Mouse (Mus musculus) monocyte, adult 5-6 weeks (primary cell): ENCODE results near the gene Fam19a3. TPM values are rescaled to one million over a fixed set of nuclear protein-coding genes. Genes with fewer than 3 reads are reported as not detected.
"Not testable (repeated sequence)": the region's sequence is repeated elsewhere in the genome, so short reads cannot be mapped to it uniquely, and the experiment has no call there.

ENCODE experiments used
- ATAC-seq: fragments of 153-309, 156-312 bp; replicated peaks from 2 replicates; pipeline ENCODE4 v1.8.0; 2017; ENCODE audit warnings: mild to moderate bottlenecking; ENCODE audit not compliant: low TSS enrichment, insufficient number of reproducible peaks, severe bottlenecking, poor library complexity, low FRiP score
- total RNA-seq: library from RNA; stranded (forward); fragments of 200-1000, 200-491, 200-594 nt; gene quantifications from 3 replicates; pipeline ENCODE4 v1.2.3, GENCODE M21; 2017

The Fam19a3 gene
- 0.32 to 4.9 TPM (median 1.9 TPM) in 3 replicates for total RNA-seq

DNA sequence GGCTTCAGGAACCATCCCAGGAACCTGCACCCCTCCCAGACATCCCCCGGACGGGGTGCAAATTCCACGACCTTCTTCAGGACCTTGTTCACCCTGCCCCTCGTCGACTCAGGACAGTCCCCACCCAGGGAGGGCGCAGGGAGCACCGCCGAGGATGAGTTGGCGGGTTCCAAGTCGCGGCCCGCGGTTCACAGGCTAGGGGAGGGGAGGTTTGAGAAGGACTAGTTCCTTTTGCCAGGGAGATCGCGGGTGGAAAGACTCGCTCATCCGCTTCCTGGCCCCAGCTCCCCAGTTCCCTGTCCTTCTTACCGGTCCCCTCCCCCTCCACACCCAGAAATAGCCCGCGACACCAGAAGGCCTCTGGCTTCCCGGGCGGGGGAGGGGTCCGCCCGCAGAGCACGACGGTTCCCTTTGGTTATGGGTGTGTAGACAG lies at the start of gene Fam19a3:
TSS of gene Fam19a3 (minus strand) at position 370 of the 433 bp plus-strand sequence.
- ATAC-seq: no peak

DNA sequence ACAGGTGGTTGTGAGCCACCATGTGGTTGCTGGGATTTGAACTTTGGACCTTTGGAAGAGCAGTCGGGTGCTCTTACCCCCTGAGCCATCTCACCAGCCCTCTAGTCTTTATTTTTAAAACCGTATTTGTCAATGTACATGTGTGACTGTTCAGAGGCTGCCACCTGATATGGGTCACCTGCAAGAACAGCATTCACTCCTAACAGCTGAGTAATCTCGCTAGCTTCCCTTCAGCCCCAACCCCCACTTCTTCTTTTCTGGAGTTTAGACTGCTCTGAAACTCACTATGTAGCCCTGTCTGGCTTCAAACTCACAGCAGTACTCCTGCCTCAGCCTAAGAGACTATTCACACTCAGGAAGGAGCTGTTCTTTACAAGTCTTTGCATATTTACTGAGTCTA lies 40.8 kb upstream of the Fam19a3 start:
- no peak for ATAC-seq

DNA sequence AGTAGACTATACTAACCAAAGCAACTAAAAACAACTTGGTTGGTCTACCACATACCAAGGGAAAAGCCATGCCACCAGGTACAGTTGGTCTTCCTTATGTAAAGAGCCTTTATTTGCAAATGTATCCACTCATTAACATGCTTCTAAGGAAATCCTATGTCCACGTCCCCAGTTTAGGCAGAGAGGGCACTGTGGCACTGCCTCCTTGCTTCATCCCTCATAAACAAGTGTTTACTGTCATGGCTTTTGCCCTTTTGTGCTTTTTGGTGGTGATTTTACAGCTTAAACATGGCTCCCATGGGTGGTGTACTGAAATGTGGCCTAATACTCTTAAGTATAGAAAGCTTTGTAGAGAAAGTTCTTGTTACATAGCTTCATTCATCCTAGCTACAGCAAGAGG lies 38.8 kb upstream of the Fam19a3 start:
- no peak for ATAC-seq

DNA sequence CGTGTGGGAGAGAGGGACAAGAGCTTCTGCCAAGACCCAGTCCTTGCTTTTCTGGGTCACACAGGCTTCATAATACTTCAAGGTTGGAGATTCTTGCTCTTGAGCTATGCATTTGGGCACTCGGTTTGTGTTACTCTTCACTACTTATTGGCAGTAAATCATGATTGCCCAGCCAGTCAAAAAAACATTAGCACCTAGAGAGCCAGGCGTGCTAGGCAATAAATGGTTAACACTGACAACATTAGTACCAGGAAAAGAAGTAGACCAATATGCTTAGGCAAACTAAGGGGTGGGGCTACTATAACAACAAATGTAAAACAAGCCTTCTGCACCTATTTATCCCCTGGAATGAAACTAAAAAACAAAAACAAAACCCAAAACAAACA lies 37.1 kb upstream of the Fam19a3 start:
- no peak for ATAC-seq

DNA sequence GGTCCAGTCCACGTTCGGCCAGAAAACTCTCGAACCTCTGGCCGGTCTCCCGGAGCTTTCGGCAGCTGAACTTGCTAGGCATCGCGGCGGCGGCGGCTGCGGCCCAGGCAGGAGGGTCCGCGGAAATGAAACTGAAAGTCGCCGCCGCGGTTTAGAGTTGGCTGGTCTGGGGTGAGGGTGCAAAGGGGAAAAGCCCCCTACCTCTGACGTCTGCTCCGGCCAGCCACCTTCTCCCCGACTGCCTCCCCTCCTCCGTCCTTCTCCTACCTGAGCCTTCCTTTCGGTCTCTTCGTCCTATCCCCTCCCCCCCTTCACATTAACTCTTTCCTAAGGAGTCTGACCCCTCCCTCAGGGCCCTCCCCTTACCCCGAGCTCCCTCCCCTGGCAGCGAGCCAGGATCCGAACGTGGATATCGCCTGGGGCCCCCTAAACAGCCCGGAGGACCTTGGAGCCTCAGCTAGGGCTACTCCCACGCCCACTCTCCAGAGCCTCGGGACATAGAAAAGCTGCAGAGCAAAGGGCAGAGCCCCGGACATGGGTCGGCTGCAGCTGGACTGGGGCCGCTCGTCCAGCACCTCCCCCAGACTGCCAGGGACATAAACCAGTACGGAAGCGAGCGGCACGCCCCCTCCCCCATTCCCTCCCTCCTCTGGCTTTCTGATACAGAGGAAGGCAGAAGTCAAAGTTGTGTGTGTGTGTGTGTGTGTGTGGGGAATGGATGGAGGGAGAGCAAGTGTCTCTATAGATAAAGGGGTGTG lies 36.5 kb upstream of the Fam19a3 start, which contains the start of gene Mov10:
TSS of gene Mov10 (minus strand) at position 573 of the 758 bp plus-strand sequence.
- peak; percentile 56 for ATAC-seq

DNA sequence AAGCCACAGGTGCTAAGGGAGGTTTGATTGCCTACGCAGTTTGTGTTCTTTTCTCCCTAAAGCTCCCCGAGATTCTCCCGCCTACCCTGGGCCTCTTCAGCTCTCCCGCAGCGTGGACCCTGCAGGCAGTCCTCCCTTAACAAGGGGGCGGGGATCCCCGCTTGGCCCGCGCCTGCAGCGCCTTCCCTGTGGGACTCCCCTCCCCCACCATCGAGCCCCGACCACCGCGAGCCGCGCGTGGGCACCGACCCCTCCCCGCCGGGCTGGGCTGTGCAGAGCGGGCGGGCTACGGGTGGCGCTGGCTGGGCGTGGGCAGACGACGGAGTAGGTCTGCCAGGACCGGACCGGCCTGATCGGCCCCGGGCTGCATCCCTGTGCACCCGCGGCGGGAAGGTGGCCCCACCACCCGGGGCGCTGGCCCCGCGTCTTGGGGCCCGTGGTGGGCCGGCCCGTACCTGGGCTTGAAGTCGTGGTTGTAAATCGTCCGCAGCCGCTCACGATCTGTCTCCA lies 35.9 kb upstream of the Fam19a3 start:
- ATAC-seq: no peak; the same call in 1 of the 2 replicates

DNA sequence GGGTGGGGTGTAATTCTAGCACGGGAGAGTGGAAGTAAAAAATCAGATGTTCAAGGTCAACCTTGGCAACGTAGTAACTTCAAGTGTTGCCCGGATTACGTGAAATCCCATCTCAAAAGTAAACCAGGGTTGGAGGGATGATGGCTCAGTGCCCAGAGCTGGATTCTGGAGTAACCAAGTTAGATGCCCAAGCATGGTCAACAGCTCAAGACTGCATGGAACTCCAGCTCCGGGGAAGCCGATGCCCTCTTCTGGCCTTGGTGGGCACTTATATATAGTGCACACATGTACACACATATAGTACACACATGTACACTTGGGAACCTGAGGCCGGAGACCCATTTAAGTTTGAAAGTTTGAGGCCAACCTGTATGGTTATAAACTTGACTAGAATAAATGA lies 34.5 kb upstream of the Fam19a3 start:
- ATAC-seq: no peak

DNA sequence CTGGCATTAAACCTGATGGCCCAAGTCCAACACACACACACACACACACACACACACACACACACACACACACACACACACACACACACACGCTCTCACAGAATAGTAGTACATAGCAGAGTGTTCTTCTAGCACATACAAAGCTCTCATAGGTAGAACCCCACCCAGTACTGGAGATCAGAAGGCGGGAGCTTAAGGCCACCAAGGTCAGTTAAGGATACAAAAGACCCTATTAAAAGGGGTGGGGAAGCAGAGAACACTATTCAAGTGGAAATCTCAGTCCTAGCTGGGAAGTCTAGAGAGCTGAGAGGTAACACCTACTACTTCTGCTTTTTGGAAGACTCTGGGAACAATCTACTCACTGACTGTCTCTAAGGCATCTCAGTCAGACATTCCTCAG lies 33.7 kb upstream of the Fam19a3 start:
- ATAC-seq: no peak

DNA sequence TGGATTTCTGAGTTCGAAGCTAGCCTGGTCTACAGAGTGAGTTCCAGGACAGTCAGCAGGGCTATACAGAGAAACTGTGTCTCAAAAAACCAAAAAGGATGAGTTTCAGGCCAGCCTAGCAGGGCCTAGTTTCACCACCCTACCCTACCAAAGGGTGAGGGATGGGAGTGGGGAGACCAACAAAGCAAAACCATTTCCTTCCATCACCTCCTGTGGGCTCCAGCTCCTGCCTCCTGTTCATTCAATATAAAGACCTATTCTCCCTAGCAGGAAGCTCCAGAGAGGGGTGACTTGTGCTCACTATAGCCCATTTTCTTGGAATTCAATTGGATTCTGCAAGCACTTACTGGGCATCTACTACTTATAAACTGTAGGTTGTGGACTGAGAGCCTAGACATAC lies 33.1 kb upstream of the Fam19a3 start:
- no peak for ATAC-seq

DNA sequence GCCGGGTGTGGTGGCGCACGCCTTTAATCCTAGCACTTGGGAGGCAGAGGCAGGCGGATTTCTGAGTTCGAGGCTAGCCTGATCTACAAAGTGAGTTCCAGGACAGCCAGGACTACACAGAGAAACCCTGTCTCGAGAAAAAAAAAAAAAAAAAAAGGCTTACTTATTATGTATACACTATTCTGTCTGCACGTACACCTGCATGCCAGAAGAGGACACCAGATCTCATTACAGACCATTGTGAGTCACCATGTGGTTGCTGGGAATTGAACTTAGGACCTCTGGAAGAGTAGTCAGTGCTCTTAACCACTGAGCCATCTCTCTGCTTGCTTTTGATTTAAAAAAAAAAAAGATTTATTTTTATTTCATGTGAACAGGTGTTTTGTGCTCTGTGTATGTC lies 31.6 kb upstream of the Fam19a3 start:
- not testable (repeated sequence) for ATAC-seq

DNA sequence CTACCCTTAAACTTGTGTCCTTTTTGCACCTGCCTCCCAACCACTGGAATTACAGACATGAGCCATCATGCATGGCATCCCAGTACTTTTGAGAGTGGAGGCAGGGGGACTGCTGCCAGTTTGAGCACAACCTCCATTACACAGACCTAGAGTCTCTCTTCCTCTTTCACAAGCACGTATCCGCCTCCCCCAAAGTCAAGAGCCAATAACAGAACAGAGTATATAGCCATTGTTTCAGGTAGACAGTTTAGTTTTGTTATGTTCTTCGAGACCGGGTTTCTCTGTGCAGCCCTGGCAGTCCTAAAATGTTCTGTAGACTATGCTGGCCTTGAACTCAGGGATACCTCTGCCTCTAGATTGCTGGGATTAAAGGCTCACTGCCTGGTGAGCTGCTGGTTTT lies 30.6 kb upstream of the Fam19a3 start:
- ATAC-seq: no peak

DNA sequence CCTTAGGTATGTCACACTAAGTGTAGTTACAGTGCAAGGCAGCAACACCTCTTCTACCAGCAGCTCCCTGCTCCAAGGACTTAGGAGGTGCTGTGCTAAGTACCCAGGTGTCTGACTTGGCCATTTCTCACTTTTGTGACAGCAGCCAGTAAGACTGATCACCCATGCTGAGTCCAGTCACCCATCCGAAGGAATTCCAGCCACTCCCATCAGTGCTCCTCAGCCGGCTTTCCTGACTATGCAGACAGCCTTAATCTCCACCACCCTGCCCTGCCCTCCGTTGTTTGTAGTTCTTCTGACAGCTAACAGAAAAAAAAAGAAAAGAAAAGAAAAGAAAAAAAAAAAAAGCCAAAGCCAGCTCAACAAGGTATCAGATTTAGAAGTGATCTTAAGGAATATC lies 30.1 kb upstream of the Fam19a3 start:
- no peak; the same call in 1 of the 2 replicates for ATAC-seq

DNA sequence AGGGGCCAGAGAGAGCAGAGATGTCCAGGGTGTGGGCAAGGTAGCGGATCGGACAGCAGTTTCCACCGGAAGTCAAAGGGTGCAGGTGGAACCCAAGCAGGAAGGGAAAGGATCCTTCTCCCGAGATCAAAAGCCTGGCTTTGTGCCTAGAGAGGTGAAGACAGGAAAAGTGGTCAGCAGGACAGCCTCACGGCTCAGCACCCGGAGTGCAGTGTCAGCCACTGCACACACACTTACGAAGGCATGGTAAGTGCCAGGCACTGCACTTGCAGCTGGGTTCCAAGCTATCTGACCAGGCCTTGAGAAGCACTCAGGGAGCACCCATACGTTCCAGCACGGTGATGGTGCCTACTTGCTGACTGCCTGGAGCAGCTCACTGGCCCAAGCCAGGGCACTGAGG lies 23.9 kb upstream of the Fam19a3 start:
- ATAC-seq: no peak

DNA sequence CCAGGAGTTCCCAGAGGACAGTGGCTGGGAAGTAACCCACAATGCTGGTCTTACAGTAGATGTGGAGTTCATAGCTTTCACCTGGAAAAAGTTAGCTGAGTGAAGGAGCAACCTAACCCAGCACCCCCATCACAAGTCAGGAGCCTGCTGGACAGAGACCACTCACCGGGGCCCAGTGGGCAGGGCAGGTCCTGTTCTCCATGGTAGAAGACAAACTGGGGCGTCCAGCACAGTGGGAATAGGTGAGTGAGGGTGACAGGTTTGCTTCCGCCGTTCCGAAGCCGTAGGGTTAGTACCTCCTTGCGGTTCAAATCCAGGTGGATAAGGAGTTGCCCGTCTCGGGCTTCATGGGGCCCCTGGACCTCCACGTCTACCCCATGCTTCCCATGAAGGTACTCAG lies 22.7 kb upstream of the Fam19a3 start:
- ATAC-seq: no peak

DNA sequence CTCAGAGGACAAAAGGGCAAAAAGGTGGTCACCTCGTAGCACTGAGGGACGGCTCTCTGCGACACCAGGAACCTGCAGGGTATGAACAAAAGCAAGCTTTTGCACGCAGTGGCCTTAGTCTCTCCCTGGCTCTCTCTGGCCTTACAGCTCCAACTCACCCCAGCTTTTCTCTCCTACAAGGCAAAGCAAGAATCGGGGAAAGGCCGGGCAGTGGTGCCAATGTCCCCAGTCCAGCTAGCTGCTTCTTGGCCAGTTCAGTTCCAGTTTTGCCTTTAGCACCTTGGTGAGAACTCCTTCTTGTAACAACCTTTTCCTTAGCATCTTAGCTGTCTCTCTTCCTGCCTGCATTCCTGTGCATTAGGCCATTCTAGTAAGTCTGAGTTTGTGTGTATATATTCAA lies 19.8 kb upstream of the Fam19a3 start:
- ATAC-seq: no peak

DNA sequence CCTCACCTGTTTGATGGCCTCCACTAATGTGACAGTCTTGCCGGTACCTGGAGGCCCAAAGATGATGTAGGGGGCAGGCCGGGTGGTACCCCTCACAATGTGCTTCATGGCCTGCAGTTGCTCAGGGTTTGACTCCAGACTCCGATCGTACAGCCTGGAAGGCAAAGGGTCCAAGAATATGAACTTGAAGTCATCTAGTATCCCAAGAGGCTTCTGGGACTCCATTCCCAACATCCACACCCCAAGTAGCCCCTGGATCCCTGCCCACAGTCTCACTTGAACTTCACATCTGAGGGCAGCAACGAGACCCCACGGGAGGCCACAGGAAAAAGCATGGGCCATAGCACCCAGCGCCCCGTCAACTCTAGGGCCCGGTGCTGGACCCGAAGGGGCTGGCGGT lies 19.0 kb upstream of the Fam19a3 start:
- no peak for ATAC-seq

DNA sequence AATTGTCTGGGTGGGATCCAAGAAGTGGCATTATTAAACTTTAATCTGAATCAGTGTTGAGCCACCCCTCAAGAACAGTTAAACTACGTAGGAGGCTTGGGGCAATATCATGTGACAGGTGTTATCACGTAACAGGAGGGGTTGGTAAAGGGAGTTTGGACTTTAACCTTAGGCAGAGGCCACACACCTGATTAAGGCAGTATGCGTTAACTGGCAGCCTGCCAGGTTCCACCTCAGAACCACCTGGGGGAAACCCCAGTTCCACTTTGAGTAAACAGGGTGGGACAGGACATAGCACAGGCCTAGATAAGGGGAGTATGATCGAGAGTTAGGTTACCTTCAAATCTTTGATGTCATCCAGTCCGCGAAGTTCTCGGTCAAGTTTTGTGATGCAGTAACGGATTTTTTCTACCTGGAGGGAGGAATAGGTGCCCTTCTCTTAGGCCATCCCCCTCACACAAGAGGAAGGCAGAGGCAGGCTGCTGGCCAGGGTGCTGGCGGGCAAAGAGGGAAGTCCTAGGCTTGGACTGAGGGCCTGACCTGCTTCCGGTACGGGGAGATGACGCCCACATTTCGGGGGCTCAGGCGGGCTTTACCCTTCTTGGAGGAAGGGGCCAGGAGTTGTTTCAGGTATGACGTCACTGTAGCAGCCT lies 14.9 kb upstream of the Fam19a3 start:
- ATAC-seq: no peak

DNA sequence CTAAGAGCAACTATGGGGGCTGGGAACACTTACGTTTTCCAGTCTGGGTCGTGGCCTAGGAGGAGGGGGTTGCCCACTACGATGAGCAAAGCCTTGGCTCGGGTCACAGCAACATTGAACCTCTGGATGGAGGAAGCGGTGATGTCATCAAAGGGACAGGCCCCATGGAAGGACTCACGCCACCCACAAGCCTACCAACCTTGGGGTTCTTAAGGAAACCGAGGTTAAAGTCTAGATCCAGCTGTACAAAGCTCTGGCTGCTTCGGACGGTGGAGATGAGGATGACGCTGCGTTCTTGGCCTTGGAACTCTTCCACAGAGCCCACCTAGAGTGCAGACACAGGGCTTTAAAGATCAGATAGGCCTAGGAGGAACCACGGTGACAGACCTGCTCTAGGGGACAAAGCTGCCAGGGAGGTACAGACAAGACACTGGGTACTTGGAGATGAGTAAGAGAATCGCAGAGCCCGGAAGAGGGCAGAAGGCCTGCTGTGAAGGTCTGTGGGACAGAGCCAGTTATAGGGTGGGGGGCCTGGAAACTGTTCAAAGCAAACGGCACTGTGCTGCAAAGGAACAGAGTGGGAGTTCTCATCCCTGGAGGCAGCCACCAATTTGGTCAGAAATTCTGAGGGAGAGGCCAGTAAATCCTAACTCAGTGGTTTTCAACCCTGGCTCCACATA lies 14.2 kb upstream of the Fam19a3 start:
- ATAC-seq: no peak

DNA sequence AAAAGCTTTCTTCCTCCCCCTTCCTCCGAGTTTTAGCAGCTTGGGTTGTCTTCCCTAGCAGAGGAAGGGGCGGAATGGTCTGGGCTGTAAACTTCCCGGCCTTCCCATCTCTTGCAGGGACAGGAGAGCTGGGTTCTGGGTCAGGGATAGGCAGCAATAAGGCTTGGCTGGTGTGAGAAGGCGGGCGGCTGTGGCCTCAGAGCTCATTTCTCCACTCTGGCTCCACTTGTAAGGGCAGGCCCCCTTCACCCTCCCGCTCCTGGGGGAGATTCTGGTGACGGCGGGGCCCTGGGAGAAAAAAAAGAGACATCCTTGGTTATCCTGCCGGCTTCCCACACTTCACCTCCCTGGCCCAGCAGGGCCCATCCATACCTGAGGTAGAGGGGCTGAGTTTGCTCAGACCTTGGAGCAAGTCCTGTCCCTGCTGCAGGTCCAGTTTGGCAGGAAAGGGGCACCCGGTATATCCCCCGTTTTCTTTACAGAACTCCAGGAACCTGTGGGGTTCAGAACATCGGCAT lies 13.4 kb upstream of the Fam19a3 start:
- ATAC-seq: no peak
